Mouse (Mus musculus): ENCODE measurements around the gene Lkaaear1. TPM values are rescaled to one million over a fixed set of nuclear protein-coding genes. Genes with fewer than 3 reads are reported as not detected.

Lkaaear1 gene
- total and polyA plus RNA-seq, 3 experiments = not detected

DNA sequence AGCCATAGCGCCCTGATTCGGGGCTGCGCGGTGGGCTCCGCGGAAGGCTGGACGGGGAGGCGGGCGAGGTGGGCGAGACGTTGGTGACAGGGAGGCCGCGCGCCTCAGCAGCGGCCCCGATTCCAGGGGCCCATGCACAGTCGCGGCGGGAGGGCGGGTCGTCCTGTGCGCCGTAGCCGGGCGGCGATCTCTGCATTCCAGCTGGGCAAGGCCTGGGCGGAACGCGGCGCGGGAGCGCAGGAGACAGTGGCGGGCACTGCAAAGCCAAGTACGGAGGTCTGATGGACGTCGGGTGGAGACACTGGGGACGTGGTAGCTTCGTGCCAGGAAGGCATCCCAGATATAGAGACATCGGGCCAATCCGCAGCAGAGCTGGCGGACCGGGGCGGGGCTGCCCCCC is 26.9 kb downstream of the Lkaaear1 start, which contains the start of gene Sox18:
Gene Sox18 (minus strand): TSS at position 315 of the 400 bp plus-strand sequence.
- DNase-seq (ENCODE audit: low read depth, low spot score) = no peak
- peaks cover 3 to 6% of the 10 kb centered on the region in 2 experiments; a peak in 2 of 4 replicates for H3K27me3 ChIP-seq (ENCODE audit: control insufficient read depth in 1 of 2, insufficient read depth in 2 of 2, low read length in 2 of 2)
- no peak within 1 kb of the TSS for H3K27ac ChIP-seq (ENCODE audit: control insufficient read depth, low read depth, low read length)
- TF ChIP-seq MXI1 (IDR thresholded peaks at IDR 0.05; ENCODE audit: low read depth, low read length) = no peak
- TF ChIP-seq TBP (IDR thresholded peaks at IDR 0.05; ENCODE audit: low read depth, low read length) = no peak
- no peak for TF ChIP-seq EP300 (IDR thresholded peaks at IDR 0.05; ENCODE audit: low read depth in 1 of 2, low read length in 2 of 2)
- no peak for TF ChIP-seq RAD21 (IDR thresholded peaks at IDR 0.05; ENCODE audit: low read depth, low read length)
- TF ChIP-seq GABPA (IDR thresholded peaks at IDR 0.05; ENCODE audit: low read depth, low read length) = no peak
- no peak for TF ChIP-seq ZC3H11A (IDR thresholded peaks at IDR 0.05; ENCODE audit: low read depth, low read length)
- H3K79me2 ChIP-seq (ENCODE audit: control insufficient read depth, insufficient read depth, low read length, poor library complexity) = no peaks in the 10 kb centered on the region
- H3K9ac ChIP-seq (ENCODE audit: control insufficient read depth, low read depth, low read length, poor library complexity, severe bottlenecking) = no peak within 1 kb of the TSS
- H3K9me3 ChIP-seq (replicated peaks; ENCODE audit: insufficient read depth, low read length) = no peaks in the 10 kb centered on the region
- no peak within 1 kb of the TSS for H3K4me3 ChIP-seq (ENCODE audit: control insufficient read depth in 1 of 2, insufficient read depth in 1 of 2, low read depth in 2 of 2, low read length in 2 of 2)
- peaks cover 0 to 12% of the 10 kb centered on the region in 2 experiments; a peak in 3 of 4 replicates for H3K4me1 ChIP-seq (ENCODE audit: control insufficient read depth in 1 of 2, insufficient read depth in 2 of 2, low read length in 2 of 2)
- H3K36me3 ChIP-seq (ENCODE audit: control insufficient read depth in 1 of 2, insufficient read depth in 2 of 2, low read length in 2 of 2) = peaks cover 0 to 5% of the 10 kb centered on the region in 2 experiments; a peak in 2 of 4 replicates

GRCm38 (mm10) chr2:181670913-181671311 is 27.3 kb downstream of the Lkaaear1 start:
- no peak for DNase-seq (ENCODE audit: low read depth, low spot score)
- TF ChIP-seq MAFK (IDR thresholded peaks at IDR 0.05; ENCODE audit: borderline replicate concordance, low read depth, low read length) = no peak
- TF ChIP-seq ZMIZ1 (IDR thresholded peaks at IDR 0.05; ENCODE audit: low read depth, low read length) = no peak
- no peak for TF ChIP-seq NRF1 (IDR thresholded peaks at IDR 0.05; ENCODE audit: insufficient read depth, low read depth, low read length, poor library complexity, severe bottlenecking)
- Histone ChIP-seq H3K27ac (ENCODE audit: control insufficient read depth, low read depth, low read length) (no peak overlapping the region), H3K9ac (ENCODE audit: control insufficient read depth, low read depth, low read length, poor library complexity, severe bottlenecking) (no peak overlapping the region), H3K27me3 (ENCODE audit: control insufficient read depth in 1 of 2, insufficient read depth in 2 of 2, low read length in 2 of 2) (peaks cover 3 to 6% of the 10 kb centered on the region in 2 experiments; a peak in 2 of 4 replicates), H3K9me3 (replicated peaks; ENCODE audit: insufficient read depth, low read length) (no peaks in the 10 kb centered on the region), H3K4me1 (ENCODE audit: control insufficient read depth in 1 of 2, insufficient read depth in 2 of 2, low read length in 2 of 2) (peaks cover 0 to 8% of the 10 kb centered on the region in 2 experiments; a peak in 1 of 4 replicates), H3K36me3 (ENCODE audit: control insufficient read depth in 1 of 2, insufficient read depth in 2 of 2, low read length in 2 of 2) (0 out of 4 replicates have a peak, but pooled peaks cover 0 to 2% of the 10 kb centered on the region in 2 experiments), H3K79me2 (ENCODE audit: control insufficient read depth, insufficient read depth, low read length, poor library complexity) (no peaks in the 10 kb centered on the region), H3K4me3 (ENCODE audit: control insufficient read depth in 1 of 2, insufficient read depth in 1 of 2, low read depth in 2 of 2, low read length in 2 of 2) (no peak overlapping the region)

GRCm38 (mm10) chr2:181670285-181670912 is 27.8 kb downstream of the Lkaaear1 start:
- Histone ChIP-seq H3K27ac (ENCODE audit: control insufficient read depth, low read depth, low read length) (no peak overlapping the region), H3K9me3 (replicated peaks; ENCODE audit: insufficient read depth, low read length) (no peaks in the 10 kb centered on the region), H3K4me1 (ENCODE audit: control insufficient read depth in 1 of 2, insufficient read depth in 2 of 2, low read length in 2 of 2) (peaks cover 0 to 3% of the 10 kb centered on the region in 2 experiments; a peak in 1 of 4 replicates), H3K4me3 (ENCODE audit: control insufficient read depth in 1 of 2, insufficient read depth in 1 of 2, low read depth in 2 of 2, low read length in 2 of 2) (no peak overlapping the region), H3K36me3 (ENCODE audit: control insufficient read depth in 1 of 2, insufficient read depth in 2 of 2, low read length in 2 of 2) (no peaks in the 10 kb centered on the region), H3K79me2 (ENCODE audit: control insufficient read depth, insufficient read depth, low read length, poor library complexity) (no peaks in the 10 kb centered on the region), H3K27me3 (ENCODE audit: control insufficient read depth in 1 of 2, insufficient read depth in 2 of 2, low read length in 2 of 2) (peaks cover 3 to 6% of the 10 kb centered on the region in 2 experiments; a peak in 2 of 4 replicates), H3K9ac (ENCODE audit: control insufficient read depth, low read depth, low read length, poor library complexity, severe bottlenecking) (no peak overlapping the region)
- no peak for DNase-seq (ENCODE audit: low read depth, low spot score)
- TF ChIP-seq MYB (IDR thresholded peaks at IDR 0.05; ENCODE audit: low read depth, low read length) (no peak), ZC3H11A (IDR thresholded peaks at IDR 0.05; ENCODE audit: low read depth, low read length) (no peak), TCF12 (IDR thresholded peaks at IDR 0.05; ENCODE audit: low read depth, low read length) (no peak), CHD1 (IDR thresholded peaks at IDR 0.05; ENCODE audit: low read depth, low read length) (no peak), GATA1 (IDR thresholded peaks at IDR 0.05; ENCODE audit: low read depth, low read length) (no peak), SIN3A (IDR thresholded peaks at IDR 0.05; ENCODE audit: low read length) (no peak), UBTF (IDR thresholded peaks at IDR 0.05; ENCODE audit: borderline replicate concordance, insufficient read depth, low read depth, low read length) (no peak), MAFK (IDR thresholded peaks at IDR 0.05; ENCODE audit: borderline replicate concordance, low read depth, low read length) (no peak), MXI1 (IDR thresholded peaks at IDR 0.05; ENCODE audit: low read depth, low read length) (no peak), ZKSCAN1 (IDR thresholded peaks at IDR 0.05; ENCODE audit: low read depth, low read length) (no peak)

Measured in MEL (cell line).